Mouse (Mus musculus): ENCODE measurements at regions not wholly inside any gene's neighbourhood (a gene's known extent, or its start where the extent isn't known, plus 50 kb on each side); places are given as distances from the start of the nearest gene placed in this dataset.

- Histone ChIP-seq H3K27ac (ENCODE audit: control insufficient read depth, low read depth, low read length) (no peak overlapping the region), H3K9me3 (replicated peaks; ENCODE audit: insufficient read depth, low read length) (no peaks in the 10 kb centered on the region), H3K36me3 (ENCODE audit: control insufficient read depth in 1 of 2, insufficient read depth in 2 of 2, low read length in 2 of 2) (no peaks in the 10 kb centered on the region), H3K9ac (ENCODE audit: control insufficient read depth, low read depth, low read length, poor library complexity, severe bottlenecking) (no peak overlapping the region), H3K27me3 (ENCODE audit: control insufficient read depth in 1 of 2, insufficient read depth in 2 of 2, low read length in 2 of 2) (no peaks in the 10 kb centered on the region), H3K4me3 (ENCODE audit: control insufficient read depth in 1 of 2, insufficient read depth in 1 of 2, low read depth in 2 of 2, low read length in 2 of 2) (no peak overlapping the region), H3K79me2 (ENCODE audit: control insufficient read depth, insufficient read depth, low read length, poor library complexity) (no peaks in the 10 kb centered on the region), H3K4me1 (ENCODE audit: control insufficient read depth in 1 of 2, insufficient read depth in 2 of 2, low read length in 2 of 2) (no peaks in the 10 kb centered on the region)
- DNase-seq (ENCODE audit: low read depth, low spot score), result no peak
- TF ChIP-seq BHLHE40 (IDR thresholded peaks at IDR 0.05; ENCODE audit: borderline replicate concordance, low read depth, low read length) (no peak), MAX (IDR thresholded peaks at IDR 0.05; ENCODE audit: low read length) (no peak), TAL1 (IDR thresholded peaks at IDR 0.05; ENCODE audit: low read length) (no peak), USF1 (IDR thresholded peaks at IDR 0.05; ENCODE audit: low read depth, low read length) (no peak), MYB (IDR thresholded peaks at IDR 0.05; ENCODE audit: low read depth, low read length) (no peak), E2F4 (IDR thresholded peaks at IDR 0.05; ENCODE audit: borderline replicate concordance, low read depth, low read length) (no peak), EP300 (IDR thresholded peaks at IDR 0.05; ENCODE audit: low read depth in 1 of 2, low read length in 2 of 2) (no peak), MEF2A (IDR thresholded peaks at IDR 0.05; ENCODE audit: extremely low read depth, insufficient replicate concordance, low read depth, low read length, poor library complexity, severe bottlenecking) (no peak), UBTF (IDR thresholded peaks at IDR 0.05; ENCODE audit: borderline replicate concordance, insufficient read depth, low read depth, low read length) (no peak), SMC3 (IDR thresholded peaks at IDR 0.05; ENCODE audit: low read depth, low read length) (no peak), ZKSCAN1 (IDR thresholded peaks at IDR 0.05; ENCODE audit: low read depth, low read length) (no peak), NELFE (IDR thresholded peaks at IDR 0.05; ENCODE audit: low read depth, low read length) (no peak)
Observed at GRCm38 (mm10) chr16:62496697-62497096, 289.9 kb downstream of the Nsun3 start.

DNA sequence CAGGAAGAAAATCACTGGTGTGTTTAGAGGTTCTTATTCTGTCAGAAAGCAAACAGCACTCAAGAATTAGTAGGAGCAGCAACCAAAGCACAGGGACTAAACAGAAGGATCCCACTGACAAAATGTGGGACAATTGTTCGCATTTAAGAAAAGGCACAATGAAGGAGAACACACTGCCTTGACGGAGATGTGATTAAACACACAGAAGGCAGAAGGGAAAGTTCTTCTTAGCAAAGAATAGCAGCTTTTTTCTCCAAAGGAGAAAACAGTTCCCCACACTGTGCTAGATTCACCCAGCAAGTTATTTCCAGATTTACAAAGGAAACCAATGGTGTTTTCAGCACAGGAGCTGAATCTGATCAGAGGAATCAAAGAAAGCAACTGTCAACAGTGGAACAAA lies 316.5 kb downstream of the Nsun3 start:
- TF ChIP-seq NRF1 (IDR thresholded peaks at IDR 0.05; ENCODE audit: insufficient read depth, low read depth, low read length, poor library complexity, severe bottlenecking) (no peak), SIN3A (IDR thresholded peaks at IDR 0.05; ENCODE audit: low read length) (no peak), POLR2A (IDR thresholded peaks at IDR 0.05; ENCODE audit: control insufficient read depth in 1 of 2, insufficient read depth in 1 of 2, low read depth in 1 of 2, low read length in 2 of 2, poor library complexity in 1 of 2) (no peak), CHD1 (IDR thresholded peaks at IDR 0.05; ENCODE audit: low read depth, low read length) (no peak), MAX (IDR thresholded peaks at IDR 0.05; ENCODE audit: low read length) (no peak), POLR2AphosphoS5 (IDR thresholded peaks at IDR 0.05; ENCODE audit: borderline replicate concordance, low read depth, low read length) (no peak), ETS1 (IDR thresholded peaks at IDR 0.05; ENCODE audit: low read depth, low read length) (no peak), RAD21 (IDR thresholded peaks at IDR 0.05; ENCODE audit: low read depth, low read length) (no peak), RCOR1 (IDR thresholded peaks at IDR 0.05; ENCODE audit: low read depth, low read length) (no peak), USF2 (IDR thresholded peaks at IDR 0.05; ENCODE audit: borderline replicate concordance in 1 of 2, insufficient read depth in 1 of 2, low read depth in 1 of 2, low read length in 2 of 2) (no peak), CTCF (IDR thresholded peaks at IDR 0.05 in 2 of 3, conservative IDR thresholded peaks at IDR 0.05 in 1 of 3; ENCODE audit: control insufficient read depth in 1 of 3, insufficient read depth in 1 of 3, low read depth in 2 of 3, low read length in 3 of 3, poor library complexity in 1 of 3, severe bottlenecking in 1 of 3) (no peak), EP300 (IDR thresholded peaks at IDR 0.05; ENCODE audit: low read depth in 1 of 2, low read length in 2 of 2) (no peak), MAFK (IDR thresholded peaks at IDR 0.05; ENCODE audit: borderline replicate concordance, low read depth, low read length) (no peak), POLR2AphosphoS2 (IDR thresholded peaks at IDR 0.05; ENCODE audit: low read length) (no peak)
- H3K9me3 ChIP-seq (replicated peaks; ENCODE audit: insufficient read depth, low read length), result no peaks in the 10 kb centered on the region

More for the DNA sequence above, 316.5 kb downstream of the Nsun3 start:
- DNase-seq (ENCODE audit: low read depth, low spot score), result no peak
- H3K79me2 ChIP-seq (ENCODE audit: control insufficient read depth, insufficient read depth, low read length, poor library complexity), result no peaks in the 10 kb centered on the region
- no peak overlapping the region for H3K9ac ChIP-seq (ENCODE audit: control insufficient read depth, low read depth, low read length, poor library complexity, severe bottlenecking)
- H3K4me1 ChIP-seq (ENCODE audit: control insufficient read depth in 1 of 2, insufficient read depth in 2 of 2, low read length in 2 of 2), result no peaks in the 10 kb centered on the region
- no peaks in the 10 kb centered on the region for H3K27me3 ChIP-seq (ENCODE audit: control insufficient read depth in 1 of 2, insufficient read depth in 2 of 2, low read length in 2 of 2)
- no peak overlapping the region for H3K4me3 ChIP-seq (ENCODE audit: control insufficient read depth in 1 of 2, insufficient read depth in 1 of 2, low read depth in 2 of 2, low read length in 2 of 2)
- no peak overlapping the region for H3K27ac ChIP-seq (ENCODE audit: control insufficient read depth, low read depth, low read length)
- no peaks in the 10 kb centered on the region for H3K36me3 ChIP-seq (ENCODE audit: control insufficient read depth in 1 of 2, insufficient read depth in 2 of 2, low read length in 2 of 2)
